Mouse (Mus musculus): Measurements from ENCODE around the gene Olfr309.
"Not testable (repeated sequence)": the region's sequence is repeated elsewhere in the genome, so short reads cannot be mapped to it uniquely, and the experiment has no call there.

Olfr309 gene

GRCm38 (mm10) chr7:86313608-86314007 is at the start of gene Olfr309:
Gene Olfr309 (minus strand): TSS chr7:86313708.
- no peak for DNase-seq (ENCODE audit: low spot score)

- DNase-seq (ENCODE audit: low spot score): not testable (repeated sequence)
Observed at GRCm38 (mm10) chr7:86346296-86346695, 32.8 kb upstream of the Olfr309 start.

- no peak for DNase-seq (ENCODE audit: low spot score)
Observed at GRCm38 (mm10) chr7:86344253-86344652, 30.7 kb upstream of the Olfr309 start.

GRCm38 (mm10) chr7:86342881-86343565 is 29.5 kb upstream of the Olfr309 start:
- no peak for DNase-seq (ENCODE audit: low spot score)

DNA sequence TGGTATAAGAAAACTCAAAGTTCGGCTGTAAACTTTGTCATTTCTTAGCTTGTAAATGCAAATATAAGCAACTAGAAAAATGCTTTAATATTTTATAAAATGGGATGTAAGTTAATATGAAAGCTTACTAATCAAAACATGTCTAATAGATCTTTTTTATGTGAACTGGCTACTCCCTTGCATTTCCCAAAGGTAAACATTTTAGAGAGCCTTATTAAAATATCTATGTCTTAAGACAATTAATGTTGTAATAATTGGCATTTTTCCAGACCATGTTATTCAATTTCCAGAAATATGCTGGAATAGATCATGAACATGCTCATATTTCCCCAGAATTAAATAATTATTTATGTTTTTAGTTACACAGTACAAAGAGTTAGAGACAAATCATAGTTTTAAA is 24.0 kb upstream of the Olfr309 start, which contains the start of gene Olfr307:
TSS of gene Olfr307 (minus strand) at position 101 of the 400 bp plus-strand sequence.
- DNase-seq (ENCODE audit: low spot score): no peak

DNA sequence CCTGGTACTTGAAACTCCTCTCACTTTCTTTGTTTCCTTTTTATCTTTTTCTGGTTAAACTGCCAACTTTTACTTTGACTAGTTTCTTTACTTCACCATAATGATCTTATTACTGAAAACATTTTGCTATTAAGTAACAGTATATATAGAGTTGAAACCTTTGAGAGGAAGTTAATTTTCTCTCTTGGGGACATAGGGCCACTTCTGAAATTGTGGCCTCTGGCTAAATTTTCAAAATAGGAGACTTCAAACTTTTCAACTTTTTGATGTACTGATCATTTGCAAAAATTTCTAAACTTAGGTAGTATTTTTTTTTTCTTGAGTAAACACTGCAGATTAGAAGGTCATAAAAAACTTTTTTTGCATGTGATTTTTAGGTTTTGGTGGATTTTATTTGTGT is 12.0 kb upstream of the Olfr309 start, which contains the start of gene Olfr308:
TSS of gene Olfr308 (minus strand) at position 101 of the 400 bp plus-strand sequence.
- no peak for DNase-seq (ENCODE audit: low spot score)

DNA sequence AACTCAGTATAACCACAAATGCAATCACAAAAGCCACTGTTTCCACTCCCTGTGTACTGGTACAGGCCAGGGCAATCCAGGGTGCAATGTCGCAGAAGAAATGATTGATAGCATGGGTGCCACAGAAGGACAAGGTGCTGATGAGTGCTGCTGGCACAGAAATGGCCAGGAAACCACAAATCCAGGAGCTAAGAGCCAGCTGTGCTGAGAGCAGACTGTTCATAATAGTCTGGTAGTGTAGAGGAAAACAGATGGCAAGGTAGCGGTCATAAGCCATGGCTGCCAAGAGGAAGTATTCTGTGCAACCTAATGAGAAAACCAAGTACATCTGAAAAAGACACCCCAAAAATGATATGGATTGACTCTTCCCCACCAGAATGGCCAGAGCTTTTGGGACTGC is 7.8 kb upstream of the Olfr309 start:
- no peak for DNase-seq (ENCODE audit: low spot score)

DNA sequence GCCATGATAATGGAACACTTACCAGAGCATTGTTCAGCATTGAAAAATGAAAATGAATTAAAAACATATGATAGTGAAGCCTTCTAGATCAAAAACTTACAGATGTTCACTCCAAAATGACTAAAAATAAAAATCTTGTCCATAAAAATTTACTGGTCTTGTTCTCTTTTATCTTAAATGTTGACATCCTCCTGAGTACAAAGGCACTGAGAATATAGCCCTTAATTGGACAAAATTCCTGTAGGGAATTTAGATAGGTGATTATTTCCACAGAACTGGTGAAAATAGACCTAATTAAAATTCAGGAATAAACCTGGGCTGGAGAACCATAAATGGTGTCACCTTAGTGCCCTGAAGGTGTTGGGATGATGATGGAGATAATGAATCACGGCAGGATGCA is 36.4 kb downstream of the Olfr309 start, which contains the start of gene Olfr310:
TSS of gene Olfr310 (minus strand) at position 101 of the 400 bp plus-strand sequence.
- DNase-seq (ENCODE audit: low spot score): no peak

Measured in embryo, embryonic 10.5 days (tissue).